Mouse (Mus musculus): ENCODE measurements around the gene Cyp4a12b. TPM values are rescaled to one million over a fixed set of nuclear protein-coding genes. Genes with fewer than 3 reads are reported as not detected.
A peak's percentile ranks its signal among the peaks of the same experiment; 100 is the strongest.
"Not testable (repeated sequence)": the region's sequence is repeated elsewhere in the genome, so short reads cannot be mapped to it uniquely, and the experiment has no call there.

The Cyp4a12b gene
- total RNA-seq (2012; rRNA removed): not detected in 2 replicates

GRCm38 (mm10) chr4:115411324-115411723 lies at the start of gene Cyp4a12b:
Cyp4a12b (plus strand) TSS chr4:115411624.
- H3K36me3 ChIP-seq (ENCODE audit: control insufficient read depth, insufficient read depth, low read length, poor library complexity, severe bottlenecking); H3K4me3 ChIP-seq (ENCODE audit: insufficient read depth in 1 of 2, low read depth in 1 of 2, low read length in 2 of 2, poor library complexity in 1 of 2, severe bottlenecking in 1 of 2); in situ Hi-C loops (cut with MboI; ENCODE audit: low sequenced_read_pairs in 2 of 2, unreplicated experiment in 2 of 2); DNase-seq (ENCODE audit: low read depth, low spot score); H3K27ac ChIP-seq (ENCODE audit: insufficient read depth, low read depth, low read length, poor library complexity, severe bottlenecking); H3K9me3 ChIP-seq (ENCODE audit: control insufficient read depth, insufficient read depth, low read depth, low read length); H3K4me1 ChIP-seq (ENCODE audit: control insufficient read depth in 2 of 2, insufficient read depth in 2 of 2, low read length in 2 of 2, poor library complexity in 1 of 2); H3K9ac ChIP-seq (ENCODE audit: insufficient read depth, low read depth, low read length, poor library complexity, severe bottlenecking): not testable (repeated sequence)

GRCm38 (mm10) chr4:115365624-115366023 lies 45.8 kb upstream of the Cyp4a12b start:
- H3K4me3 ChIP-seq (ENCODE audit: insufficient read depth in 1 of 2, low read depth in 1 of 2, low read length in 2 of 2, poor library complexity in 1 of 2, severe bottlenecking in 1 of 2); H3K36me3 ChIP-seq (ENCODE audit: control insufficient read depth, insufficient read depth, low read length, poor library complexity, severe bottlenecking); DNase-seq (ENCODE audit: low read depth, low spot score); H3K9me3 ChIP-seq (ENCODE audit: control insufficient read depth, insufficient read depth, low read depth, low read length); H3K27ac ChIP-seq (ENCODE audit: insufficient read depth, low read depth, low read length, poor library complexity, severe bottlenecking); H3K4me1 ChIP-seq (ENCODE audit: control insufficient read depth in 2 of 2, insufficient read depth in 2 of 2, low read length in 2 of 2, poor library complexity in 1 of 2); in situ Hi-C loops (cut with MboI; ENCODE audit: low sequenced_read_pairs in 2 of 2, unreplicated experiment in 2 of 2); H3K9ac ChIP-seq (ENCODE audit: insufficient read depth, low read depth, low read length, poor library complexity, severe bottlenecking): not testable (repeated sequence)

GRCm38 (mm10) chr4:115368067-115368466 lies 43.4 kb upstream of the Cyp4a12b start:
- H3K4me3 ChIP-seq (ENCODE audit: insufficient read depth in 1 of 2, low read depth in 1 of 2, low read length in 2 of 2, poor library complexity in 1 of 2, severe bottlenecking in 1 of 2); H3K27ac ChIP-seq (ENCODE audit: insufficient read depth, low read depth, low read length, poor library complexity, severe bottlenecking); in situ Hi-C loops (cut with MboI; ENCODE audit: low sequenced_read_pairs in 2 of 2, unreplicated experiment in 2 of 2); DNase-seq (ENCODE audit: low read depth, low spot score); H3K36me3 ChIP-seq (ENCODE audit: control insufficient read depth, insufficient read depth, low read length, poor library complexity, severe bottlenecking); H3K9ac ChIP-seq (ENCODE audit: insufficient read depth, low read depth, low read length, poor library complexity, severe bottlenecking); H3K4me1 ChIP-seq (ENCODE audit: control insufficient read depth in 2 of 2, insufficient read depth in 2 of 2, low read length in 2 of 2, poor library complexity in 1 of 2); H3K9me3 ChIP-seq (ENCODE audit: control insufficient read depth, insufficient read depth, low read depth, low read length): not testable (repeated sequence)

- peak; percentile 25 for DNase-seq (ENCODE audit: low read depth, low spot score)
- H3K4me3 ChIP-seq (ENCODE audit: insufficient read depth in 1 of 2, low read depth in 1 of 2, low read length in 2 of 2, poor library complexity in 1 of 2, severe bottlenecking in 1 of 2); H3K4me1 ChIP-seq (ENCODE audit: control insufficient read depth in 2 of 2, insufficient read depth in 2 of 2, low read length in 2 of 2, poor library complexity in 1 of 2); H3K27ac ChIP-seq (ENCODE audit: insufficient read depth, low read depth, low read length, poor library complexity, severe bottlenecking); in situ Hi-C loops (cut with MboI; ENCODE audit: low sequenced_read_pairs in 2 of 2, unreplicated experiment in 2 of 2); H3K9ac ChIP-seq (ENCODE audit: insufficient read depth, low read depth, low read length, poor library complexity, severe bottlenecking); H3K9me3 ChIP-seq (ENCODE audit: control insufficient read depth, insufficient read depth, low read depth, low read length); H3K36me3 ChIP-seq (ENCODE audit: control insufficient read depth, insufficient read depth, low read length, poor library complexity, severe bottlenecking): not testable (repeated sequence)
Observed at GRCm38 (mm10) chr4:115396256-115396655, 15.2 kb upstream of the Cyp4a12b start.

- H3K36me3 ChIP-seq (ENCODE audit: control insufficient read depth, insufficient read depth, low read length, poor library complexity, severe bottlenecking); DNase-seq (ENCODE audit: low read depth, low spot score); in situ Hi-C loops (cut with MboI; ENCODE audit: low sequenced_read_pairs in 2 of 2, unreplicated experiment in 2 of 2); H3K27ac ChIP-seq (ENCODE audit: insufficient read depth, low read depth, low read length, poor library complexity, severe bottlenecking); H3K4me3 ChIP-seq (ENCODE audit: insufficient read depth in 1 of 2, low read depth in 1 of 2, low read length in 2 of 2, poor library complexity in 1 of 2, severe bottlenecking in 1 of 2); H3K9me3 ChIP-seq (ENCODE audit: control insufficient read depth, insufficient read depth, low read depth, low read length); H3K9ac ChIP-seq (ENCODE audit: insufficient read depth, low read depth, low read length, poor library complexity, severe bottlenecking); H3K4me1 ChIP-seq (ENCODE audit: control insufficient read depth in 2 of 2, insufficient read depth in 2 of 2, low read length in 2 of 2, poor library complexity in 1 of 2): not testable (repeated sequence)
Observed at GRCm38 (mm10) chr4:115396950-115397349, 14.5 kb upstream of the Cyp4a12b start.

GRCm38 (mm10) chr4:115450577-115451137 lies 39.2 kb downstream of the Cyp4a12b start:
- no peaks in the 10 kb centered on the region for H3K4me1 ChIP-seq (ENCODE audit: control insufficient read depth in 2 of 2, insufficient read depth in 2 of 2, low read length in 2 of 2, poor library complexity in 1 of 2)
- no peak overlapping the region for H3K4me3 ChIP-seq (ENCODE audit: insufficient read depth in 1 of 2, low read depth in 1 of 2, low read length in 2 of 2, poor library complexity in 1 of 2, severe bottlenecking in 1 of 2)
- no peak for DNase-seq (ENCODE audit: low read depth, low spot score)
- in situ Hi-C loops (cut with MboI; ENCODE audit: low sequenced_read_pairs in 2 of 2, unreplicated experiment in 2 of 2): loop anchor here in 1 of 2 experiments (25.0 kb wide), 1 partner anchor 262 kb away; no protein-coding TSS in a partner anchor
- H3K36me3 ChIP-seq (ENCODE audit: control insufficient read depth, insufficient read depth, low read length, poor library complexity, severe bottlenecking): no peaks in the 10 kb centered on the region
- H3K9ac ChIP-seq (ENCODE audit: insufficient read depth, low read depth, low read length, poor library complexity, severe bottlenecking): no peak overlapping the region
- TF ChIP-seq ZC3H11A (IDR thresholded peaks at IDR 0.05; ENCODE audit: borderline replicate concordance, low read depth, low read length) (no peak), ZNF384 (IDR thresholded peaks at IDR 0.05; ENCODE audit: low read depth, low read length) (no peak), MAFK (IDR thresholded peaks at IDR 0.05; ENCODE audit: insufficient read depth, low read depth, low read length) (no peak), CHD2 (IDR thresholded peaks at IDR 0.05; ENCODE audit: low read depth, low read length) (no peak), HCFC1 (IDR thresholded peaks at IDR 0.05; ENCODE audit: borderline replicate concordance, insufficient read depth, low read length) (no peak)
- no peaks in the 10 kb centered on the region for H3K9me3 ChIP-seq (ENCODE audit: control insufficient read depth, insufficient read depth, low read depth, low read length)
- H3K27ac ChIP-seq (ENCODE audit: insufficient read depth, low read depth, low read length, poor library complexity, severe bottlenecking): no peak overlapping the region
